Mouse (Mus musculus) left cerebral cortex, postnatal 36 days (tissue): ENCODE data around the gene Ubqln4. TPM values are rescaled to one million over a fixed set of nuclear protein-coding genes. Genes with fewer than 3 reads are reported as not detected.

ENCODE experiments used
- DNase-seq, 2 experiments: peaks; one replicate each; pipeline ENCODE4 v3.0.0; 2021 to 2022; ENCODE audit warnings: low spot score in 2 of 2, mixed read lengths in 1 of 2
- intact Hi-C: fragments of 180-260 bp; cut with DNase I; formaldehyde crosslinking; loops from one replicate; pipeline ENCODE4 v1.15.1; 2025
- total RNA-seq, 2 experiments: library from RNA; stranded (reverse); gene quantifications; 2 replicates each; pipeline ENCODE4 v1.2.3; 2021

The Ubqln4 gene
- total RNA-seq, 2 experiments from 2014 or later: 129 to 137 TPM

GRCm38 (mm10) chr3:88538271-88539145 lies 15.1 kb upstream of the Ubqln4 start:
- intact Hi-C loops: no loop called here
- no peak for DNase-seq

DNA sequence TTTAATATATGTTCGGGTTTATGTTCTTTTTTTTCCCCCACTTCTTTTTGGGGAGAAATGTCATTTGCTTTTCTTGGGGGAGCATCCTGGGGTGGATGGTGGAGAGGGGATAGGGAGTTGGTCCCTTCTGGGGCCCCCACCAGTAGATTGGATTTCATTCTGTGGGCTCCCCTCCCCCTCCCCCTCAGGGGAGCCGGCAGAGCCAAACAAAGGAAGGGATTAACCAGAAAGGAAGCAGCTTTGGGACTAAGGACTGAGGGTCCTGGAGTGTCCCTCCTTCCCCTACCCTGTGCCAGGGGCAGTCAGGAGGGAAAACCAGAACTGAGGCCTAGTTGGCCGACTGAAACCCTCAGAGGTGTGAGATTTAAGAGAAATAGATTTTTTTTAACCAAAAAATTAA lies 14.2 kb upstream of the Ubqln4 start:
- no peak for DNase-seq
- intact Hi-C loops: no loop called here

DNA sequence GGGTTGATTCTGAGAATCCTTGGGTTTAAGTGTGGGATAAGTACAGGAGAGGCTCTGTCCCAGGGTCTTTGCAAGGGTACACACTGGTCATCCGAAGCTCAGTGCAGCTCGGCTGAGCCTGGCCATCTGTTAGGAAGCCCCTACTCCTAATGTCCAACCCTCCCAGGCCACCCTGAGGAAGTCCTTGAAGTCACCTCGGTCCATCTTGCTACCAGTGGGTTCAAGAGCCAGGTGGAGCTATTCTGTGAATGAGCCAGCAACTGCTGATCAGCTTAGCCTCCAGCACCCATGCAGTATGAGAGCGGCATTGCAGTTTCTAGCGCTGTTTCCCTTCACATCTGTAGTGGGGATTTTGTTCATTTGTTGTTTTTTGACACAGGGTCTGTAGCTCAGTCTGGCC lies 13.5 kb upstream of the Ubqln4 start:
- DNase-seq: no peak
- intact Hi-C loops: no loop called here

DNA sequence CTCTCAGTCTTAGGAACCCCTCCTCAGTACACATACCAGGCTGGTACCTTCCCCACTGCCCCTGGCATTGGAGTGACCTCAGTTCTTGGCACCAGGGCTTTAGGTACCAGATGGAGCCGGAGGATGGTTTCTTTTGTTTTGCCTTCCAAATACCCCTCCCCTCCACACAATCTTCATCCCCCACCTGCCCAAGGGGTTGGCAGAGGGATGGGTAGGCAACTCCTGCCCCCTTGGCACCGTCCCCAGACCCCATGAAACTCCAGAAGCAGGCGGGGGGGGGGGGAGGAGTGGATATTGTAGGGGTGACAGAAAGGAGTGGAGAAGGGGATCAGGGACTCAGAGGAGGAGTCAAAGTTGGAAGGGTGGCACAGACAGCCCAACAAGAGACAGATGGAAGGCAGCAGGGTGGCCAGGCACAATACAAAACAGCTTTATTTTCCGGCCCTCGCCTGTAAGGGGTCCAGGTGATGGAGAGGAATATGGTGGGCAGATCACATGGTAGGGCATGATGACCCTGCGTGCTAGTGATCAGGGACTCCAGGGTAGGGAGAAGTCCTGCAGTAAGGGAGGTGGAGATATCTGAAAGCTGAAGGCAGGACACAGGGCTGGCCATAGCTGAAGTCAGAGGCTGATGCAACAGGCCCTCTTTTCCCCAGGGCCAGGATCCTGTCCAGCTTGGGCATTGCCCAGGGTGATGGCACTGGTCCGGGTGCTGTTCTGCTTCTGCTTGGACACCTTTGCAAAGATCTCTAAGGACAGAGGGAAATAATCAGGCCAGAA lies 11.7 kb upstream of the Ubqln4 start:
- DNase-seq: no peak
- intact Hi-C loops: no loop called here

DNA sequence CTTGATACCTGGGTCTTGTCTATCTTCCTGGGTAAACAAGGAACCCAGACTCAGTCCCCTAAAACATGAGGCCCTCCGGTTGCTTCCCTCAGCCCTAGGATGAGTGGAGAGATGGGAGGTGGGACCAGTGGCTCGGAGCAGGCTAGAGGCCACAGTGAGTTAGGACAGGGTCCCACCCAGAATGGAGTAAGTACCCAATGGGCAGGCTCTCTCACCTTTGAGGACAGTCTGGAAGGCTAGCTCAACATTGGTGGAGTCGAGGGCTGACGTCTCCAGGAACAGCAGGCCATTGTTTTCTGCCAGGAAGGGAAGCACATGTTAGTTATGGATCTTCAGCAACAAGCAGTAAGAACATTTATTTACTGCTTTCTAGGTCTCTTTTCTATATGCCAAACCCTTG lies 11.1 kb upstream of the Ubqln4 start:
- intact Hi-C loops: no loop called here
- no peak for DNase-seq

- DNase-seq: no peak
- intact Hi-C loops: no loop called here
Measured at GRCm38 (mm10) chr3:88543174-88543573, 10.4 kb upstream of the Ubqln4 start.

- DNase-seq: no peak
- intact Hi-C loops: no loop called here
Measured at GRCm38 (mm10) chr3:88543651-88544410, 9.7 kb upstream of the Ubqln4 start.

GRCm38 (mm10) chr3:88544514-88544913 lies 9.0 kb upstream of the Ubqln4 start:
- DNase-seq: no peak
- intact Hi-C loops: no loop called here

DNA sequence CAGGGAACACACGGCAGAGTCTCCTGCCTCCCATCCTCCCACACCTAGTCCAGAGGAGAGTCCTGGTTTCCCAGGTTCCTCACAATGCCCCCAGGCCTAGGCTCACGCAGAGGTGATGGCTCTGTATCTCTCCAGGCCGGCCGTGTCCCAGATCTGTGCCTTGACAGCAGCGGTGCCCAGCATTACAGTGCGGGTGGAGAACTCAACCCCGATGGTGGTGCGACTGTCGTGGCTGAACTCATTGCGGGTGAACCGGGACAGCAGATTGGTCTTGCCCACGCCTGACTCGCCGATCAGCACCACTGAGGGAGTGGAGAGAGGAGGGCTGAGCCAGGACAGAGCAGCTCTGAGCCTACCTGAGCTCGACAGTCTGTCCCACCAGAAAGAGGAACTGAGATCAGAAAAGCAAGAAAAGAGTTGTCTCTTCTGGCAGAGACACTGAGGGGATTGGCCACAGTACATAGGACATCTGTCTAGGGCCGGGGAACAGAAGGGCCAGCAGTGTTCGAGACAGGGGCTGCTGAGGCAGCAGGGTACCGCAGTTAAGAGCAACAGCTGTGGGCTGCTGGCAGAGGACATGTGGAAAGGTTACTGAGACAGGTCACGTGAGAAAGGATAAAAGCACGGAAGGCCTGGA lies 8.5 kb upstream of the Ubqln4 start:
- intact Hi-C loops: no loop called here
- DNase-seq: no peak

GRCm38 (mm10) chr3:88546674-88547418 lies 6.7 kb upstream of the Ubqln4 start:
- intact Hi-C loops: no loop called here

GRCm38 (mm10) chr3:88548180-88548917 lies 5.2 kb upstream of the Ubqln4 start, which contains the start of gene Rab25:
TSS of gene Rab25 (minus strand) at chr3:88548300.
- intact Hi-C loops: no loop called here
- DNase-seq: no peak

More at GRCm38 (mm10) chr3:88546674-88547418, 6.7 kb upstream of the Ubqln4 start:
- no peak for DNase-seq

GRCm38 (mm10) chr3:88551586-88551985 lies 2.0 kb upstream of the Ubqln4 start:
- intact Hi-C loops: no loop called here
- DNase-seq: no peak

GRCm38 (mm10) chr3:88552082-88552645 lies 1.4 kb upstream of the Ubqln4 start:
- DNase-seq: no peak
- intact Hi-C loops: loop anchor here (1.0 kb wide), 1 partner anchor 21 kb away; no protein-coding TSS in a partner anchor

GRCm38 (mm10) chr3:88552676-88553524 lies 658 bp upstream of the Ubqln4 start, which contains the start of gene Lamtor2:
TSS of gene Lamtor2 (minus strand) at chr3:88553074.
- intact Hi-C loops: loop anchor here (1.0 kb wide), 1 partner anchor 22 kb away; no protein-coding TSS in a partner anchor
- DNase-seq: peak; percentile 98

DNA sequence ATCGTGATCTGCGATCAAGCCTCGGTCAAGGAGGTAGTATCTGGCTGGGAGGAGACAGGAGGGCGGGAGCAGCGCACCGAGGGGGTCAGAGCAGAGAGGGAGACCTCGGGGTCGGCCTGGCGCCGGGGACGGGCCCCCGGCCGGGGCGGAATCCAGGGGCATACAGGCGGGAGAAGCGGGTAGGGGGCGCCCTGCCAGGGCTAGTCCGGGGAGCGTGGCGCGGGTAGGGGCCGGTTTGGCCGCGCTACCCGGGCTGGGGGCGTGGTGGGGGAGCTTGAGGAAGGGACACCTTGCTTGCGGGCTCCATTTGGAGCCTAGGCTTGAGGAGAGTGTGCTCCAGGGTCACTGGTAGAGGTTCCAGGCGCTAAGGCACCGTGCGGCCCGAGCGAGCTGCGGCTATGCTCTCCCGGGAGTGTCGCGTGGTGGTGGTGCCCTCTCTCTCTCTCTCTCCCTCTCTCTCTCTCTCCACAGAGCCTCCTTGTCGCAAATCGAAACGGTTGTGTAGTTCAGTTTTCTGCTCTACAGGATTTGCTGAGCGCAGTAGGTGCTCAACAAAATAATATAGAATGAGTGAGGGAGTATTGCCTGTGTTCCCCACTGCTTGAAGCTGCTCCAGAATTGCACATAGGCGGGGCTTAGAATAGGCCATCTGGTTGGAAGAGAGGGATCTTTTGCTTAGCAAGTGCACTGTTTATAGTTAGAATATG lies 475 bp downstream of the Ubqln4 start:
- intact Hi-C loops: no loop called here
- DNase-seq: peak in 1 of 2 experiments; percentile 47

DNA sequence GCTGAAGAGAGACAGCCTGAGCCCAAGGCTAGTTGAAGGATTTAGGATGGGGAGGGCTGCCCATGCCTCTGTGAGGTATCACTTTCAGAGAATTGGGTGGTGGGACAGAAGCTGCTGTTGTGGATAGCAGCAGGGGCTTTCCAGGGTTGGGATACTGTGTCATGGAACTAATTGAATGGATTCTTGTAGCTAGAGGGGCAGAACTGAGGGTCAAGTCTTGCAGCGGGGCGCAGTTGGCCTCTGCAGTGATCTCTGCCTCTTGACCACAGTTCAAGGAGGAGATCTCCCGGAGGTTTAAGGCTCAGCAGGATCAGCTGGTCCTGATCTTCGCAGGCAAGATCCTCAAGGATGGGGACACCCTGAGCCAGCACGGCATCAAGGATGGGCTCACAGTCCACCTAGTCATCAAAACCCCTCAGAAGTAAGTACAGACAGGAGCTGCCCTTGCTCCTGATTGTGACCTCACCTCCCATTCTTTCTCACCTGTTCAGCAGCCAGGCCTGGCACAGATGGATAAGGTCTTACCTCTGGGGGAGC lies 1.6 kb downstream of the Ubqln4 start:
- intact Hi-C loops: no loop called here
- no peak for DNase-seq
